Mouse (Mus musculus) cerebellum, adult 11-12 months (tissue): Measurements from ENCODE around the gene Fermt1.

Experiments
- DNase-seq: peaks from one replicate; pipeline ENCODE4 v3.0.0; 2022

Gene Fermt1

DNA sequence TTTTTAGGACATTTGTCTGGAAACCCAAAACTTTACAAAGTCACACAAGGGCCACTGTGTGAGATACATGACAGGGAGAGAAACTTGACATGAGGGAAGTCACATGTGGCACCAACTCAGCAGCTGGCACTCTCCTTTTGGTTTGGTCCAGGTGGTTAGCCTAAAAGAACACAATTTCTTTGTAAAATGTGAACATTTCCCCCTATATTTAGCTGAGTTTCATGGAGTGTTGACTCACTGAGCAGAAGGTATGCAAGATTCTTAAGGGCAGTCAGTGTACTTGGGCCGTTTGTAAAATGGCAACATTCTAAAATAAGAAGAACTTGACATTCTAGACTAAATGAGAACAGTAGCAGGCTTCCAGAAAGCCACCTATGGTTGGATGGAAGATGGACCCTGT lies 30.9 kb downstream of the Fermt1 start:
- no peak for DNase-seq

DNA sequence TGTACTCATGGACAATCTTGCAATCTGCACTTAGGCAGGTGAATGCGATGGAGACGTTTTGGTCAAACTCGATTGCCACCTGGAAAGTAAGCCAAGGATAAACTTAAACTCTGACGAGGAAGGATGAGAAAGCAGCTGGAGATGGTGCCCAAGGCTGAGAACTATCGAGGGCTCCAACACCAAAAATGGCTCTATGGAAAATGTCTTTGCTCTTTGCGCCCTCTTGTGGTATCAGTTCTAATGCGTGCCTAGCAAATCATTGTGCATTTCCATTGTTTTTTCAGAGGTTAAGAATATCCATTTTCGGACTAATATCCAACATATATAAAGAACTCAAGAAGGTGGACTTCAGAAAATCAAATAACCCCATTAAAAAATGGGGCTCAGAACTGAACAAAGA lies 38.9 kb downstream of the Fermt1 start:
- no peak for DNase-seq

DNA sequence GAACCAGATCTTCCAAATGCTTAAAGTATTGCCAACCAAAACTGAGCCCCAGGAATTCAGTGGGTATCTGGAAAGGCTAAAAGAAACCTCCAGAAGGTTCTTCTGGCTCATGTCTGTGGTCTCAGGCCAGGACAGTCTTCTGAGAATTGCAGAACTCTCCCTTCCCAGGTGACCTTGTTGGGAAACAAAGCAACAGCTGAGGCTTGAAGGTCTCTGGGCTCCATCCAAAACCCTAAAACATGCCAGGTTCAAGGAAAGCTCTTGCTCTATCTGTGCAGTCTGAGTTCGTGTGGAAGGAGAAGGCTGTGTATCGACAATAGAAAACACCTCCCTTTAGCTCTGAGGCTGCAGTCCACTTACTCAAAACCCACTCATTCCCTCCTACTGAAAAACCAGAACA lies 40.7 kb downstream of the Fermt1 start:
- no peak for DNase-seq

DNA sequence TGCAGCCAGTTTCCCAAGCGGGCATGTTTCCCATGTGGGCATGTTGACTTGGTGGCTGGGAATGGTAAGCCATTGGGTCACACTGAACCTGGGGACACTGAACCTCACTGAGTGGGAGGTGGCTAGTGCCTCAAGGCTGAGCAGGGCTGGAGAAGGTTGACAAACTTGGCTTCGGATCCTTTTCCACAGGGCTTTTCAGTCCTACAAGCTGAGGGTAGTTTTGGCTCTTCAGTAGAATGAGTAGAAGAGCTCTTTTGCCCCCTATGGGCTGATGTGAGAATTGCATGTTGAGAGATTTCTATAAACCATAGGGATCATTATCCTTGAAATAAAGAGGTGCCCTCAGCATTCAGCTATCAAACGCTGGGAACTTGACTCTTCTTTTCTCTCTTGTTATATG lies 42.2 kb downstream of the Fermt1 start:
- peak; percentile 20 for DNase-seq

DNA sequence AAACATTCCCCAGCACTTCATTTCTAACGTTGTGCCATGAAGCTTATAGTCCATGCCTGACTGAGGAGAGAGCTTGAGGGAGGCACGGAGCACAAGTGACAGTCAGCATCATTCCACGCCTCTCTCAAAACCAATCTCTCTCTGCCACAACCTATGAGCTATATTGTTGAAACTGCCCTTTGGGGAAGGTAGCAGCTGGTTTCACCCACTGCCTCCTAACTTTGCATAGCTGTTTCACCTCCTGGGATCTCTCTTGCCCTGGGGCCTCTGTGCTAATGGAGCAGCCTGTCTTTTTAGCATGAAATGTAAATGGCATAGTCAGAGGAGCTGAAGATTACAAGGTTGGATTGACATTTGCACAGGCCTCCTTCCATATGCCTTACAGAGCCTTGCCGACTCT lies 43.6 kb downstream of the Fermt1 start:
- DNase-seq, result no peak

DNA sequence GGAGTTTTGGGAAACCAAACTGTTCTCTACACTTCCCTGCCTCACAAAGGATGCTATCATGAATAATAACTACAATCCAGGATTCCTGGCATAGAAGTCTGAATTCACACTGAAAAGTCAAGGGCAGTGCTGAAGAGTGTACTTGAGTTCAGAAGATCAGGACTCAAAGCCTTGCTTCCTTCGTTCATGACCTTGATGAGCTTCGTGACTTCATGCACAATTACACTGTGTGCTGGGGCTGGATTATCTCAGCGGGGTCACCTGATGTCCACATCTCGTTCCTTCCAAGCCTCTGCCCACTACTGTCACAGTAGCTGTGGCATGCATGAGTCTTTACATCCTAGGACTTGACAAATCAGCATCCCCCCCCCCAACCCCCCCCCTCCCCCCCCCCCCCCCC lies 44.1 kb downstream of the Fermt1 start:
- no peak for DNase-seq

DNA sequence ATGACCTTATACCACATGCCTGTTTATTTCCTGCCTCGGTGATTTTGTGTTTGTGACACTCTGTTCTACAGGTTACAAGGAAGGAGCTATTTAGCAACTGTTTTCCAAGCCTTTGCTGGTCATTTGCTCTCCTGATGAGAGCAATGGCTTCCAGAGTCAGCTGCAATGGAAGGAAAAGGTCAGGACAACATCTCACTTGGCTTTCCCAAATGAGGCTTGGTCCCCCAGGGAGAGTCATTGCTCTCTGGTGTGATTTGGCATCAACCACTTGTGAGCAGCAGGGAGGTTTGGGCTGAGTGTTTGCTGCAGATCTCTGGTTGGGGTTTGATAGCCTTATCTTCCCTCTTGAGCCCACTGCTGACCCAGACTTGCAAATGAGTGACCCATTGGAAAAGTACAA lies 45.1 kb downstream of the Fermt1 start:
- DNase-seq, result no peak

DNA sequence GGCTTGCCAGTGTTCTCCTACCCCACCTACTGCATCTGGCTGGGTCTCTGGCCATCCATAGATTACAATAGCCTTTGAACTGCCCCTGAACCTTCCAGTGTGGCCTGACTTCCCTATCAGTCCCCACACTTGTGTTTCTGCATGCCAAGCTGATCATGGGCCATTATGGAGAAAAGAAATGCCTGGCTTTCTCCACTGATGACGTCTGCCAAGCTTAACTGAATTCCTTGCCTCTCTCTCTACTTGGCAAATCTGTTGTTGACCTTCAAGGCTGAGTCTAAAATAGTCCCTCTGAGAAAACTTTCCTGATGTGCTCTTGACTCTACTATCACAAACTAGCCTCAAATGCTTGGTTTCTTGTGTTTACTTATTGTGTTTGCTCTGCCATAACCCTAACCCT lies 47.5 kb downstream of the Fermt1 start:
- no peak for DNase-seq

DNA sequence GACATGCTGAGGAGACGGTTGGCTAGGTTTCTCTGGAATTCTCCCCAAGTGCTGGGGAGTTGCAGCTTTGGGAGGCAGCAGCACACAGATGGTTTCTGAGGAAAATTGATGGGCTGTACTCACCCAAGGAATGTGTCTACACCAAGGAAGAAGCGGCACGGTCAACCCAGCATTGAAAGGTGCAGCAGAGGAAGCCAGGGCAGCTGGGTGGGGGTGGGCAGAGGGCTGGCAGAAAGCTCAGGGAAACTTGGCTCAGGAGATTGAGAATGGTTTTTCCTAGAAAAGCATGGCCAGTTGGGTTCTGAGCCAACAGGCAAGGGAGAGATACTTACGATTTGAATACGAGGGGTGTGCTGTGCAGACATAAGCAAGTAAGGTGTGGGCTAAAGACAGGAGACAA lies 51.9 kb downstream of the Fermt1 start:
- DNase-seq, result no peak

DNA sequence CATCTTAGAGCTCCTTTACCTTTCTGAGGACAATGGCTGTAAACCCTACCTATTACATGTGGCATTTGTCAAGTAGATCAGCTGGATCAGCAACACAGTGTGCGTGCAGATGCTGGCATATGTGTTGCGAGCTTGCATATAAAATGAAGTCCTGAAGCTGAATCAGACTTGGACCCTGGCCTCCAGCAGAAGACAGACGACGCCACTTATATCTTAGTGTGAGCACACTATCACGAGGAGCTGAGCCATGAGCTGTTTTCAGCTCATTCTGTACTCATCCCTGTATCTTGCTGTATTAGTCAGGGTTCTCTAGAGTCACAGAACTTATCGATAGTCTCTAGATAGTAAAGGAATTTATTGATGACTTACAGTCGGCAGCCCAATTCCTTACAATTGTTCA lies 60.4 kb downstream of the Fermt1 start:
- DNase-seq, result no peak

DNA sequence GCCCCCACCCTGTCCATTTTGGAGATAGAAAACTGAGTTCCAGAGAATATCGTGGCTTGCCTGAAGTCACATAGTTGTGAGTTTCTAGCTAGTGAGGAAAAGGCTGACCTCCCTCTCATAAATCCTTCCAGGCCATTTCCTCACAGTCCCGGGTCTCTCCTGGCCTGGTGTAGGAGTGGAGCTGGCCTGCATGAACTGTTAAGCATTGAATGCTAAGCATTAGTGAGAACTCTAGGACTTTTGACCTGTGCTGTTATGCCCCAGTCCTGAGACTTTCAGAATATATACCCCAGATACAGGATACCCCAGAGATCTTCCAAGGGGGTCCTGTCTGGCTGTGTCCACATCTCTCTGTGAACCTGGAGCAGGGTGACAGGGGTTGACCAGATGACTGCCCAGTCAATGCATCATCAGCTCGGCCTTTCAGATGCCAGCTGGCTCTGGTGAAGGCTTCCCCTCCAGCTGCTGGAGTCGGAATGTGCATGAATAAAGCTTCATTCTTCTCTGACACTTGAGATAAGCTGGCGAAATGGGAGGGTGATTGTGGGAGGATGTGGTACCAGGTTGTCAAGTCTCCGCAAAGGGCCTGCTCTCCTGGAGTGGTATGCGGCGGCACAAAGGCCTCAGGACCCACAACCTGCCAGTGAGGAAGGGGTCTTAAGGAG lies 61.3 kb downstream of the Fermt1 start:
- no peak for DNase-seq

DNA sequence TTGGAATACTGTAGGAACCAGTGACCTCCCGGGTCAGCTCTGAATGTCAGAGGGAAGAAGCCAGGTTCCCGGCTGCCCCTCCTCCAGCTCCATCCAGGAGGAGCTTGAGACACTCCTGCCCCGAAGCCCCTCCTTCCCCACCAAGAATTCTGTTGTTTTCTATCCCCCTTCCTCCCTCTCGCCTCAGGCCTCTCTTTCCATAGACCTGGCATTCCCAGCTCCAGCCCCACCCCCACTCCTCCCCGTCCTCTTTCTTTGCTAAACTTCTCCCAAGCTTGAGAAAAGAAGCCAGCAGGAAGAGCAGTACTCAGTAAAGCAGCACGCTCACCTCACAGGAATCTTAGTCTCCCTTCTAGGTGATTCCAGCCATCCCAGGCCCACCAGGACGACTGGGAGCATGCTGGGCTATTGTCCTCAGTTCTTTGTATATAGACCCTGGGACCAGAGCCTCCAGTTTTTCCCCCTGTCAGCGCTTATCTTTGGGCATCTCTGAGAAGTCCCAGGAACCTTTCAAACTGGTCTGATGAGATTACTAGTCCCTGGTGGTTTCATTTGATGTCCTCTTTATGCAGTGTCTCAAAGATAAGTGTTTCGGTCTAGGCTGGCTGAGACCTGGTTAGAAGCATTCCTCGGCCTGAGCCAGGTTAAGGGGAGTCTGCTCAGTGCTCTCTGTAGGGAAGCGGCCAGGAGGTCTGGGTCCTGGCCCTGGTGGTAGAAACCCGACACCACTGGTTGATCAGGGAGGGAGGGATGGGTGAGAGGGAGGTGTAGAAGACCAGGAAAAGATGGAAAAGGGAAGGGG lies 64.7 kb downstream of the Fermt1 start, which contains the start of gene Lrrn4:
TSS of gene Lrrn4 (minus strand) at position 48 of the 802 bp plus-strand sequence.
- DNase-seq, result no peak

DNA sequence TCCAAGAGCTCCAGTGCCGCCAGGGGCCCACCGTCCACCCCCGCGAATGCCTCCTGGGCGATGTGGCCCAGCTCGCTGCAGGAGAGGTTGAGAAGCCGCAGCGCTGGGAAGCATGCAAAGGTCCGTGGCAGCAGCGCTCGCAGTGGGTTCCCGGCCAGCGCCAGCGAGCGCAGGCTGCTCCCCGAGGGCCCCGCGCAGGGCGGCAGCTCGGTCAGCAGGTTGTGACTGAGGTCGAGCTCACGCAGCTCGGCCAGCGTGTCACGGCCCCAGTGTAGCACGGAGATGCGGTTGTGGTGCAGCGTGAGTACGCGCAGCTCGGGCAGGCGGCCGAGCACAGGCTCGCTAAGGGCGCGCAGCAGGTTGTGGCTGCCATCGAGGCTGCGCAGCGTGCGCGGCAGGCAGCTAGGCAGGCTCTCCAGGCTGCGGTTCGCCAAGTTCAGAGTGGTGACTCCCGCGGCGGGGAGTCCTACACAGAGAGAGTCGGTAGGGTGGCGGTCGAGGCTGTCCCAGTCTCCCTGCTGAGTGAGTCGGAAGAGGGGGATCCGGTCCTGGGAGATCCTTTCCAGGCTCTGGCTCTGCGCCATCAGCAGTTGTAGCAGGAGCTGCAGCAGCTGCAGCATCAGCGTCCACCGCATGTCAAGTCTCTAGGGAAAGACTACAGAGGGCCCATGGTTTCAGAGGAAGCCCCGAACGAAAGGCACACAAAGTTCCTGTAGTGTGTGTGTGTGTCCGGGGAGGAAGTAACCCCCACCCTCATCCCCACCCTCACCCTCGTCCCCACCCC lies 66.3 kb downstream of the Fermt1 start:
- DNase-seq, result no peak

DNA sequence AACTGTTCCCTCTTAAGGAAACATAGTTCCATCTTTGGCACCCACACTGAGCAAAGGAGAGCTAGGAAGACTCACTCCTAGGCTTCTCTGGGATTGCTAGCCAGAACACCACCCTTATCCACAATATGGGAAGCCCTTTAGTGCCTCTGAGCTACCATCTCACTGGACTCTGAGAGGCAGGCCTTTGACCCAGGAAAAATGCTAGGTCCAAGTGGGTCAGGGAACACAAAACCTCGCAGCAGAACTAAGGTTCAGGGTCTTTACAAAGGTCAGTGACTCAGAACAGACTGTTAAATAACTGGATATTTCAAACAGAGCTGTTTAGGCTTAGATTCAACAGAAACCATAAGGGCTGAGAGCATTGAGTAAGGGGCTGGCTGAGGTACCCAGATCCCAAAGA lies 68.7 kb downstream of the Fermt1 start:
- no peak for DNase-seq

DNA sequence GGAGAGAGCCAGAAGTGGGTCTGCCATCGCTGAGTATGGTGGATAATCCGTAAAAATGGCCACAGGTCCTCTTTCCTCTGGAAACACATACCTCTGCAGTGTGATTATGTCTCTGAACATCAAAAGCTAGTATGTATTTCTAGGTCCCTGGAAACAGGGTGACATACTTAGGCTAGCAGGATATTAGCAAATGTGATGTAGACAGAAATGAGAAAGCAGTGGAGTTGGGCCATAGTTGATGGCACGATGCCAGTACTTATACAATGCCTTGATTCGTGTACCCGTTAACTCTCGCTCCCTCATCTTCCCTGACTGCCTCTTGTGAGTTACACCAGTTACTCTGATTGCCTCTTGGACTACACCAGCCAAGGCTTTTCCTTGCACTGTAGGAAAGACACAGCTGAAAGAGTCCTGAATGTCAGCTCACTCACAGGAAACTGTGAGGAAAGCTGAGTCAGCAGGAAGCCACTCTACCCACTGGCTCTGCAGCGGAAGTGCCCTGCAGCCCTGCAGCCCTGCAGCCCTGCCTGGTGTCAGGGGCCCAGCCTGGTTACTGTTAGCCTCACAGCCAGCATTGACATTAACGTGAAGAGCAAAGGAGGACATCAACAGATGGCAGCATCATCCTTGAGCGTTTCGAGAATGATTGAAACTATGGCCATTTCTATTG lies 71.9 kb downstream of the Fermt1 start:
- DNase-seq, result no peak

DNA sequence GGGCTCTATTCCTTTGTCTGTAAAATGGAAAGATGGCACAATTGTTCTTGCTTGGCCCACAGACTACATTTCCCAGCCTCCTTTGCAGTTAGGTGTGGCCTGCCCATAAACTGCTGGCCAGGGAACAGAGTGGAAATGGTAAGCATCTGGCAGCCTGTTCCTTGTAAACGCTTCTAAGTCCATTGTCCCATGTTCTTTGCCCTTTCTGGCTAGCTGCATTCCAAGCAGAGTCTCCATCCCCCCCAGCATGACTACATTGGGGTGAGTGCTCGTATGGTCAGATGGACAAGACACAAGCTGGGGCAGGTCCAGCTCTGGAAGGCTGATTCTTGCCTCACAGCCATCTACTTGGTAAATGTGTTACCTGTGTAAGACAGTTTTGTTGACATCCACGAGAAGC lies 74.0 kb downstream of the Fermt1 start:
- no peak for DNase-seq

DNA sequence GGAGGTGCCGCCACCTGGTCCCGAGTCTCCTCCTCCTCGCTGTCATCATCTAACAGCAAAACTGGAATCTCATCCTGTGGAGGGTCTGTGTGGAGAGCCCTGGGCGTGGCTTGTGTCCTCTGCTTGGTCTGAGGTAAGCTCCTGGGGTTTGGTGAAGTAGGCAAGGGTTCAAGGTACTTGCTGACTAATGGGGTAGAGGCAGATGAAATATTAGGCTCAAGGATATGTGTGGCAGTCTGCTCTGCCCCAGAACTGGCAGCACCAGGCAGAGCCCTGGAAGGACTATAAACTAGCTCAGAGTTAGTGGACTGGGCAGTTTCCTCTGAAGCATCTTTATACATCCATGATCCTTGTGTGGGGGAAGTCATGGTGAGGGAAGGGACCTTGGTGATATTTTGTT lies 75.4 kb downstream of the Fermt1 start:
- no peak for DNase-seq

DNA sequence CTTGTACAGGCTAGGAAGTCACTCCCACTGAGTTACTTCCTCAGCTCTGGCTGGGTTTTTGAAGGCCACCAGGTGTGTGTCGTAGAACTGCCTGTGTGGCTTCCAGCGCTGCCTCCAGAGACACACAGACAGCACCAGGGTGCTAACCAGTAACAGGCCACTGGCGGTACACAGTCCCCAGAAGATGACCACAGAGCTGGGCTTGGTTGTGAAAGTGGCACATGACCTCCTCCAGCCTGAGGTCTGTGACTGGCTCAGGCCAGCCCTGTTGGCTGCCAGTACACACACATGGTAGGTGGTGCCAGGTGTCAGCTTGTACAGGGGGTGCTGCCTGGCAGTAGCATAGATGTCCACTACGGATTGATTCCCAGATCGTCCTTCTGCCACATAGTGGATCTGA lies 76.0 kb downstream of the Fermt1 start:
- DNase-seq, result no peak

DNA sequence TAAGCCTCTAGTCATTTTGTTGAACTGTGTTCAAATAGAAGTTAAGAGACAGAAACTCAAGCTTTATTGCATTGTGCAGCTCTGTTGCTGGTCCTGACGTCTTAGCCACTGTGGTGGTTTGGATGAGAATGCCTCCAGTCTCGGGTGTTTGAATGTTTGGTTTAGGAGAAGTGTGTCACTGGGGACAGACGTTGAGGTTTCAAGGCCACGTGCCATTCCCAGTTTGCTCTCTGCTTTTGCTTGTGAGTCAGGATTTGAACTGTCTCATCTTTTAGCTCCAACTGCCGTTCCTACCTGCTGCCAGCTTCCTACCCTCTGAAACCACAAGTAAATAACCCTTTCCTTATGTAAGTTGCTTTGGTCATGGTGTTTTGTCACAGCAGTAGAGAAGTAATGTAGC lies 78.2 kb downstream of the Fermt1 start:
- no peak for DNase-seq

DNA sequence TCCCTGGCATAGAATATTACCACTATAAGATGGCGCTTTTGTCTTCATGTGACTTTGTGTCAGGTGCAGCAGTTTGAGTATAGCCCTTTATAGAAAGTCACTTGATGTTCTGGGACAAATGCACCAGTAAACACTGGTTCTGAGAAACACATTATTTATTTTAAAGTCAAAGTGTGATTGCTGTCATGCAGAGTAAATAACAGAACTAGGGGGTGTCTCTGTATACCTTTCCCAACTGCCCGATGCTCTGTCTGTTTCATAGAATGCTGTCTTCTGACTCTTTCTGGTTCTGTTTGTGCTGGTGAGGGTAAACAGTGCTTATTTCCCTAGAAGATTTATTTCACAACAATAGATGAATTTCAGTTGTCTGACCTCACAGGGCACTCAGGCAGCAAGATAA lies 82.4 kb downstream of the Fermt1 start:
- no peak for DNase-seq

DNA sequence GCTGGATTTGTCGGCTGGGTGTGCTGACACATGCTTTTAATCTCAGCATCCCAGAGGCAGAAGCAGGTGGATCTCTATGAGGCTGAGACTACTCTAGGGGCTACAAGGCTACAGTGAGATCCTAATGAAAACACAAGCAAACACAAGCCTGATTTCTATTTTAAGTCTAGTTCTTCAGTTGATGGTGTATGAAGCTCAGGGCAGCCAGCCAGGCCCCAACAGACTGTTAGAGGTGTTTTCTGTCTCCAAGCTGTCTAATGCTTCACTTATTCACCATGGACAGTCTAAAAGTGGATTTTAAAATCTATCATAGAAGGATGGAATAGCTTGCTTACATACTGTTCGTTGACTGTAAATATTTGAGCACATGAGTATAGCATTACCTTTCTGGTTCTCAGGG lies 84.2 kb downstream of the Fermt1 start:
- no peak for DNase-seq

DNA sequence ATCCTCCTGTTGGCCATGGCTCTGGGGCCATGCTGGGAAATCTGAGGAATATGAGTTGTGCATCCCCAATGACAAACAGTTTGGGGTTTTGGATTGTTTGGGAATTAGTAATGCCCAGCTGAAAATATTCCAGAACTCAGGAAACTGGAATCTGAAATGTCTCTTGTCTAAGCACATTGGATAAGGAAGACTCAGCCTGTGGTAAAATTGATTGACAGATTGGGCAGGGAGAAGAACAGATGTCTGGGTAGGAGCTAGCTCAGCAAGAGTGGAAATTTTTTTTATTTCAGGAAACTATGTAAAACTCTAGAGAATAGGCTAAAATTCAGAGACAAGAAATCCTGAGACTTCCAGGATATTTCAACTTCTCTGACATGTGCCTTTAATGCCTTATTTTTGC lies 85.3 kb downstream of the Fermt1 start:
- DNase-seq, result no peak

DNA sequence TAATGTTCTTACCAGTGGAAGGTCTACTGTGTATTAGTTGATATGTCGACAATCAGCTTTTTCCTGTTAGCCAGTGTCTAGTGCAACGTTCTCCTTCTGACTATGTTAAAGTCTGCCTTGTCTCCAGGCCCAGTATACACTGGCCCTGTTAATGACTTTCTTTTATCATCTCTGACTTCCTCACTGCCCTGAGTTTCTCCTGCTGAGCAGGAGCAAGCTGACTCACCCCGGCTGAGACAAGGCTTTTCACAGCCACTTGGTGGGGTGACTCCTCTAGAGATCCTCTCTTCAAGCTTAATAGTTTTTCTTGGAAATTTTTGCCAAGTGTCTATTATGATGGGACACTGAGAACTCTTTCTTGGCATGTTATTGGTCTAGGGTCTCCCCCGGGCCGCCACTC lies 89.4 kb downstream of the Fermt1 start:
- DNase-seq, result no peak
